Mouse (Mus musculus) retina, postnatal 7 days (tissue): ENCODE measurements around the gene Zfp599.

ENCODE experiments used
- DNase-seq: peaks from one replicate; pipeline ENCODE4 v3.0.0-alpha.2; 2012; ENCODE audit warnings: low read depth, low spot score

Zfp599 gene

DNA sequence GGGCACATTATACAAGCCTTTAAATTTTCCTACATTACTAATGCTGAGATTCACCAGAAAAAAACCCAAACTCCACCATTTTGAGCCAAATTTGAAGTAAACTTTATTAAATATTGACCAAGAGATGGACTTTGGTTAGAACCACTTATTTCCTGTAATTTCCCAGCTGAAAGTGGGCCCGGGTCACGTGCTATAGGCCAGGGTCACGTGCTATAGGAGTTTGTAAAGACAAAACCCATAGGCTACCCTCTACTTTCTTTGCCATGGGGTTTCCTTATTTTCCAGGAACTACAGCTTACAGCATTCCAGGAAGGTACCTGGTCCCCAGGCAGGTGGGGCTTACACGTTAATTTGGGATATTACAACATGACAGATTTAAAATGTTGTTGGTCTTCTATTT is 35.6 kb downstream of the Zfp599 start:
- DNase-seq: no peak

DNA sequence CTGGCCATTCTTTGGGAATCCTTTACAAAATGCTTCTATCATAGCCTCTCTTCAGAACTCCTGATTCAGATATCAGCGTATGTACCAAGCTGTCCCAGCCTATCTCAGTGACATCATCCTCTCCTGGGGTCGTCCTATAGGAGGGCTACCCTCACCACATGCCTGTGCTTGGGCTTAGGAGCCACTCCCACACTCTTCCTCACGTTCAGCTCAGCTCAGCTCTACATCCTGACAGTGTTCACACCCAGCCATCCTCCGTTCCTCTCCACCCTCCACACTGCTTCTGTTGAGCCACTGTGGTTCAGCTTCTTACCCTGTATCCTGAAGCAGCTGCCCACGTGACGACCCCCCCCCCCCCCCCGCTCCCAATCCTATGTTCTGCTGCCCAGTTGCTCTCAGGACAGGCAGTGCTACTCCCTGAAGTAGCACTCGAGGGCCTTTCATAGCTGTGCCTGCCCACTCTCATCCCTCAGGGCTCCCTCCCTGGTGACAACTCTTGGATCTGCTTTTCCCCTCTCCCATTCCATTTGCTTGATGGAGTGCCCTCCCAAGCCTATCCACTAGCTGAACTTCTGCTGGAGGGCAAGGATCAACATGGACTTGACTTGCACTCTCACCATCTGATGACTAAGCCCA is 41.7 kb downstream of the Zfp599 start:
- no peak for DNase-seq

DNA sequence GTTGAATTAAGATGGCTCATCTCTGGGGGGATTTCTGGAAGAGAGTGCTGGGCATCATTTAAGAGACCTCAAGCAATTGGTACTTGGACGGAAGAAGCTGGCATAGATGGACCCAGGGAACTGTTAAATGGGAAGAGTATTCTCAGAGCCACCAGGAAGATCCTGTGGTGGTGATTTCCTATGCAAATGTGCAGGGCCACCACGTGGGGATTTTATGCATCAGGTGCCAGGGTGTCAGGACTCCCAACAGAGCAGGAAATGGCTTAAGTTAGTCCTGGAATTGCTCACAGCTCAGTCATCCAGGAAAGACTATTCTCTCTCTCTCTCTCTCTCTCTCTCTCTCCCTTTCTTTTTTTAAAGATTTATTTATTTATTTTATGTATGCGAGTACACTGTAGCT is 43.0 kb downstream of the Zfp599 start:
- no peak for DNase-seq

DNA sequence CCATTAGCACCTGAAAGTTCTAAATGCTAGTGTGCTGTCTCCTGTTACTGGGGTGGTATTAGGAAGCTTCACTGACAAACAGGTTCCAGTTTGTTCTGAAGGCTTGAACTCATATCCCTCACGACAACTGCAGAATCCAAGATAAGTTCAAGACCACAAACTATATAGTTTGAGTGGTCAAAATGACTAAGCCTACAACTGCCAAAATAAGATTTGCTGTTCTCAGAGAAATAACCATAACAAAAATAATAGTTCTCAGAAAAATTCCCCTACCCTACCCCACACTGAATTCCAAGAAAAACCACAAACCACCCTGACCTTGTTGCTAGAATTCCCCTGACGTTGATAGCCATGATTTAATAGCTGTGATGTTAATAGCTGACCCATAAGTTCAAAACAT is 45.1 kb downstream of the Zfp599 start:
- DNase-seq: no peak

DNA sequence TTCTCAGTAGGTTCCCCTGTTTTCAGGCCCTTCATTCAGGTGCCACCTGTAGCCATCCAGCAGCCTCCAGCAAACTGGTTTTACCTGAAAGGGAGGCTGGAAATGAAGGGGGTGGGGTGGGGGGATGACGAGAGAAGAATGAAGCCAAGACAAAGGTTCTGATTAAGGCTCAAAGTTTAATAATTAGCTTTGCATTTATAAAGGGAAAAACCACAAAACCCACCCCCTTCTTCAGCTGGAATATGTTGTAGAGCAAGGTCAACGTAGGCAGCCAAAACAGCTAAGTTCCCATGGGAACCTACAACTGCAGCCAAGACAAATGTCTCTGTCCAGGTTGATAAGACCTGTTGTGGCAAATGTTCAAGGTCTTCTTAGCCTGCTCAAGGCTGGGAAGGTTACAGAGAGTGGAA is 45.9 kb downstream of the Zfp599 start:
- no peak for DNase-seq
